Mouse (Mus musculus) gastrocnemius, postnatal 14 days (tissue): ENCODE measurements at regions not wholly inside any gene's neighbourhood (a gene's known extent, or its start where the extent isn't known, plus 50 kb on each side); places are given as distances from the start of the nearest gene placed in this dataset.

Source experiments
- DNase-seq: peaks from one replicate; pipeline ENCODE4 v3.0.0; 2021; ENCODE audit warnings: mixed read lengths
- intact Hi-C: fragments of 180-260 bp; cut with DNase I; formaldehyde crosslinking; loops from one replicate; pipeline ENCODE4 v1.15.1; 2025; ENCODE audit warnings: low total_unique reads

DNA sequence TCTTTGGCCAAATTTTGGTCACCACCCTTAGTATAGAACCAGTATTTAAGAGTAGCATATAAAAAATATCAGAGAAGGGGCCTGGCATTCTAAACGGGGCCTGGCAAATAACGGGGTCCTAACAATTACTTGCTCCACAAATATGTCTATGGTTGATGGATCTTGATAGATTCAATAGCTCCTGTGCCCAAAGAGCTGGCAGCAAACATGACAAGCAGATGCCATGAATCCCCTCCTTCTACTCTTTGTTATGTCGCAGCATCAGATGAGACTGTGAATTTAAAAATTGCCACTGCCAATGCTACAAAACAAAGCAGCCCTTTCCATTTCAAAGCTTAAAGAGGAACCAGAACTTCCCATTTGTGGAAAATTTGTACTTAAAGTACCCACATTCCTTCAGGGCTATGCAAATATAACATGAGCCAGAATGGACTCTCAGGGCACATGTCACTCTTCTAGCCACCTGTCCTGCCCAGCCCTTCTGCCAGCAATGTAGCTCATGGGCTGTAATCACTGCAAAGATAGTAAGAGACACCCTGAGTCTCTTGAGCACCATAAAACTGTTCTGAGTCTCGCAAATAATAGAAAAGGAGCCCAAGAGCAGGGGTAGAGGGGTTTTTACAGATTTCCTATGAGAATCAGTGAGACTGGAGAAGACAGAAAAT is 342.4 kb upstream of the Kirrel3 start:
- intact Hi-C loops: no loop called here

DNA sequence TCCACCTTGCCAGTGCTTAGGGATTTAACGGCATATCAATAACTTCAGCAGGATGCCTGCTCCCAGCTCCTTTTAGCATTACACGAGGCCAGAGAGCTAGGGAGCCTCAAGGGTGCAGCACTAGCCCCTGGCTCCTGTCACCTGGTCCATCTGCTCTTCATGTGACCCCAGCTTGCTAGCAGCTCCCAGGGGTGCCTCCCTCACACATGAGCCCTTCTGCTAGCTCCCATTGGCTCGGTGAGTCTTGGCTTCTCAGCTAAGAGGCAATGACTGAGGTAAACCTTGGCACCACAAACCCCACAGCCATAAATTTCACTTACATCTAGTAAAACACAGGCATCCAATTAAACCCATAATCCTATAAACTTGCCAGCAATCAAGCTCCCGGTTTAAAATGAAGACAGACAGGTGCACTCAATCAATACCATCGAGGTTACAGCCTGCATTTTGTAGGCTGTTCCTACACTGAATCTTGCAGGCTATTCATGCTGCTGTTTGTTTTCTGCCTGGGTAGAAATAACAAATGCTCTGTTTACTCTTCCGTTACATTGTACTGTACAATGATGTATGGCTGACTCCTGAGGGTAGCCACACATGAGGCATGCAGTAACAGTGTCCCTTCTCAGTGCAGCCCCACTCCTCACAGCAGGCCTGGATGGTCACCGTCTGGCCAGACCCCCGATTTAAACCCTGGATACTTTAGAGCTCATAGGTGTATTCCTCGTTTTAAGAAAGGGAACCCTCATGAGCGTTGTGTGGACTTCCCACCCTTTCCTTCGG is 330.3 kb upstream of the Kirrel3 start:
- intact Hi-C loops: no loop called here
- DNase-seq: no peak

More for the DNA sequence above, 342.4 kb upstream of the Kirrel3 start:
- DNase-seq: no peak

DNA sequence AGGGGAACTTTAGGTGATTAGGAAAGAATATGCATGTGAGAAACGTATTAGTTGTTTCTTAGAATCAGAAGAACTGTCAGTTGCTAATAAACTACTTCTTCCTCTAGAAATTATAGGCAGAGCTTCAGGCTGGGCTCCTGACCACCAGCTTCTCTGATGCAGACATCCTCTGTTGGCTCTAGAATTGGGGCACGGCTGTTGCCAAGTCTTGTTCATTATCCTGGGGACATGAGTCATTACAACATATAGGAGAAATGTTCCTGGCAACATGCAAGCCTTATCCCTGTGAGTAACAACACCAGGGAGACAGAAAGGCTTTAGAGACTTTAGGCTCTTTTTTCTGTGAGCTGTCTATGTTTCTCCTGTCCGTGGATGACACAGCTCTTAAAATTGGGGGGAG is 329.1 kb upstream of the Kirrel3 start:
- DNase-seq: no peak
- intact Hi-C loops: no loop called here

DNA sequence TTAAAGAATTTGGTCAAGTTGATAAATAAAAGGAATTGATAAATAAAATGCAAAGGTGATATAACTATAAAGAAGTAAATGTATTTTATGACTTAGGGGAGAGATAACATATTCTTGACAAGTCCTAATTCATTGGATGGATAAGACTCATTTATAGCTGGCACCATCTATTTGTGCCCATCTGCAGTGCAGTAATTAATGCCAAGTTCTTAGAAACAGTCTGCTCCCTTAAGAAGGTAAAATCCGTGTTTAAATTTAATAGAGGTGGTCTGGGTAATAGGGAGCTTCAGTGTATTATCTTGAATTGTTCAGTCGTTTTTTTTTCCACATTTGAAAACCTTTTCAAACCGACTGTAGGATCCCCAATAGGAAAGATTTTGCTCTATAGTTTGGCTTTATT is 324.6 kb upstream of the Kirrel3 start:
- intact Hi-C loops: no loop called here
- no peak for DNase-seq

DNA sequence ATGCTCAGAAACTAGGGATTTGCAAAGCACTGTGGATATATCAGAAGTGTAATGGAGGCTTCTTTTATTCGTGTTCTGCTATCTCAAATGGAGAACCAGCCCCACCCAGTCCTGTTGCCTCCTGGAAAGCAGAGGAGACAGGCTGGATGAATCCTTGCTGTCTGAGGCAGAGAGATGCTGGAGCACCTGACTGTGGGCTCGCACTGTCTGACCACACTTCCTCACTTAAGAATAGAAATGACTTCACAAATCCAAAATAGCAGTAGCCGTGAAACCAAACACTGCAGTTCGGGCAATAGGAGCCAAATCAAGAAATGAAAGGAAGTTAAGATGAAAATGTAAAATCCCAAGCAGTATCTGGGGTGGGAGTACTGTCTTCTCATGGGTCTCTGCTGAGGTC is 299.4 kb upstream of the Kirrel3 start:
- no peak for DNase-seq
- intact Hi-C loops: no loop called here

DNA sequence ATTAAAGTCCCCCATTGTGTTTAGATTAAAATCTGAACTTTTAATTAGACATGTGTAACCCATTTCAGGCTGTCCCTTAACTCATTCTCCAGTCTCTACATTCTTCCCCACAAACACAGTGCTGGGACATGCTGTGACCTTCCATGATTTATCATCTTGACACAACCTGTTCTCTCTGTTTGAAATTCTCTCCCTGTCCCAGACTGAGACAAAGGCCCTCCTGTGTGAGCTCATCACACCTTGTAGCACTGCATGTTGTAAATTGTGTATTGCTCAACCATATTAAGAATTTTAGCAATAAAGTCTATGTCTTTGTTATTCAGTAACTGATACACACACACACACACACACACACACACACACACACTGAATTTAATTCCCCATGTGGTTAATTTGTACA is 293.2 kb upstream of the Kirrel3 start:
- DNase-seq: no peak
- intact Hi-C loops: no loop called here

DNA sequence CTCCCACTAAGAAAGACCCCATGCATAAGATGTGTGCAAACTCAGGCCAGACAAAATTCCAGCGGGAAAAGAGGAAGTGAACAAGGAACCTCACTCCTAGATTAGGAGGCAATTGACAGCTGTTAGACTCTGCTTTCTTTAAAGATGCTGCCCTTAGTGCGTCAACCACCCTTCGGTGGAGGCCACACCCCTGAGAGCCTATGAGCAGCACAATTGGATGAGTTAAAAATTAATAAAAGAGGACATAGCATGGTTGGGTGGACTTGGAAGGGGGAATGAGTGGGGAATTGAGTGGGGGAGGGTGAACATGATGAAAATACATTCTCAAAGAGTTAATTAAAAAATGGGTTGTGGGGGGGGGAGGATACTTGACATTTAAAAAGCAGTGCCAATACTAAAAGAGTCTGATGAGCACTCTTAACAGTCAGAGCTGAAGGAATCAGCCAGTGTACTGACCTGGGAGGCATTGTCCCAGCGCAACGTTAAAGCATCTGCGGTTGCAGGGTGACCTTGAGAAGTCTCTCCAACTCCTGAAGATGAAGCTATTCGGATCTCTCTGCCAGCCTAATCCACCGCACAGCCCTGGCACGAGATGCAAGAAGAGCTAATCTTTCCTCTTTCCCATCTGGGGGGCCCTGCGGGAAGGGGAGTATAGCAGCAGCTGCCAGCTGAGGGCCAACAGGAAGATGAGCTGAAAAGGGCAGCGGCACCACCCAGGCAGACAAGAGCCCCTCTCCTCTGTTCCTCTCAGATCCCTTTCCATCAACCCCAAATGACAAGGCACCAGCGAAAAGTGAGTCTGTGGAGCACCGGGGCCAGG is 283.4 kb upstream of the Kirrel3 start:
- DNase-seq: no peak
- intact Hi-C loops: no loop called here

DNA sequence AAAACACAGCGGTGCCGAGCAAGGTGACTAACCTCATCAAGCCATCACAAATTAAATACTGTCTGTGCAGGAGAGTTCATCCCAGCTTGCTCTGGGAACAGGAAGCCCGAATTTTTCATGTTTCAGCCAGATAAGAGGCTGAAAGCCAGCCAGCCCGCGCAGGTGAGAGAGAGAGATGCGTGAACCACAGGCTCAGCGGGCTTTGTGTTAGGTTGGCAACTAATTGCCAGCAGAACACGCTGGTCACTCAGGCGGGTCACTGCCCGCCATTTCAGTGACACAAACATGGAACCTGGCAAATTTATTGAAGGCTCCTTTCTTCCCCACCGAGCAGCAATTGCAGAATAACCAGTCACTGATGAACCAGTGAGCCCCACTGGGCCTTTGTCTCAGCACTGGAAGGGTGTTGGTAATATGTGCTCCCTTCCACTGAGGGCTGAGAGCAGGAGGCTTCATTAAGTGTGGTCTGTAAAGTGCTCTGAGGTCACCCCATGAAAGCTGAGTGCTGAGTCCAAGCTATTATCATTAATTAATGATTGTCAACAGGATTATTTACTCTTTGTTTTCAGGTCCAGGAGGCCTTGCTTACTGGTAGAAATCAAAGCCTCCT is 282.6 kb upstream of the Kirrel3 start:
- intact Hi-C loops: no loop called here
- no peak for DNase-seq

DNA sequence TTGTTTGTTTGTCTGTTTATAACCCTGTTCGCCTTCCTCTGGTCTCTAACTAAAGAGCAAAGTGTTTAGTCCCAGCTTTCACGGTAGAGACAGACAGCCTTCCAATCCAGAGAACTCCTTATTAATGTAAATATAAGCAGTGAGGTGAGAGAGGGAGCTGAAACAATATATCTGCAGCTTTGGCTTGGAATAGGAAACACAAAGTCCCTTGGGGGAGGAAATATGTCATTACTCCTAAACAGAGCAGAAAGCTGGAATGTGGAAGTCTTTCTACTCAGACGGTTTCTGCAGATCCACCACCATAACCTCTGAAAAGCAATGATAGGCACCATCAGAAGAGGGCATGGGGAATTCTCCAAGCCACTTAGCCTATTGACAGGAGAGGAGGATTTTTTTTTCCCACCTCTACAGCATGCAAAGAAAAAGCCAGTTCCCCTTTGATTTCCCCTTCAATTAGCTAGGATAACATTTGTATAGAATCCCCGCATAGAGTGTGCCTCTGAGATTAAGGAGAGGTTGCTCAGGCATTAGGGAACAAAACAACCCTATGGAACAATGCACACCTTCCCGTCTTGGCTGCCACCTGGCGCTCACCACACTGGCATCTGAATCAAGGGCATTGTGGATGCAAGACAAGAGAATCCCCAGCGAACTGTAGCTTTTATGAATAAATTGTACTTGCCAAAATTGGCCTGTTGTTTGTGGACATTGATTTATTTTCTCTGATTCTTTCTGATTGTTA is 281.9 kb upstream of the Kirrel3 start:
- DNase-seq: no peak
- intact Hi-C loops: no loop called here

DNA sequence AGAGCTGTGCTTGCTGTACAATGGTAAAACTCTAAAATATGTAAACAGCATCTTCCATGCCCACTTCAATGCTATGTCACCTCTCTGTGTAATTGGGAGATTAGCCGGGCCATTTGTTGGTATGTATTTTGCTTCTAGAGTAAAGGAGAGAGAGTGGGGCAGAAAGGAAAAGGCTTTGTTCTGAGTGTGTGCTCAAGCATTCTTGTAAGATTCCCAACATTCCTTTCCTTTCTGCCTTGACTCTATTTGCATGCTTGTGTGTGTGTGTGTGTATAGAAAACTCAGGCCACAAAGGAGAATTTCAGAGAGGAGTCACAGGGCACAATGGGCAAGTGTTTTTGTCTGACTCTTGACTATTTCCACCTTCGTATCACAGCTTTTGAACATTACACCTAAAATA is 281.2 kb upstream of the Kirrel3 start:
- intact Hi-C loops: no loop called here
- DNase-seq: no peak

DNA sequence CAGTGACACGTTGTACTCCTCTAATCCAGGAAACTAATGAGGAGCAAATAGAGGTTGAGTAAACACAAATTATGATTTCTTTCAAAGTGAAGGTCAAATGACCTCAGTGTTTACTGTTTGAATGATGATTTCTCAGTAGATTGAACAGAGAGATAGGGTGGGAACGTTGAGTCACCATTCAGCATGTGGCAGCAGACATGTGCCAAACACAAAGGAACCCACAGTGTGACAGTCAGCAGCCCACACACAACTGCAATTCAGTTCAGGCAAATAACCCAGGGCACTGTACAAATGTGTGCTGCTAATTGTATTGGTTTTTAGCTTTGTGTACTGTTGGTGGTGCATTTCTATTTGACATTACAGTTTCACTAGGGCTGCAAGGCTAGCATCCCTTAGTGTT is 254.1 kb upstream of the Kirrel3 start:
- no peak for DNase-seq
- intact Hi-C loops: no loop called here

DNA sequence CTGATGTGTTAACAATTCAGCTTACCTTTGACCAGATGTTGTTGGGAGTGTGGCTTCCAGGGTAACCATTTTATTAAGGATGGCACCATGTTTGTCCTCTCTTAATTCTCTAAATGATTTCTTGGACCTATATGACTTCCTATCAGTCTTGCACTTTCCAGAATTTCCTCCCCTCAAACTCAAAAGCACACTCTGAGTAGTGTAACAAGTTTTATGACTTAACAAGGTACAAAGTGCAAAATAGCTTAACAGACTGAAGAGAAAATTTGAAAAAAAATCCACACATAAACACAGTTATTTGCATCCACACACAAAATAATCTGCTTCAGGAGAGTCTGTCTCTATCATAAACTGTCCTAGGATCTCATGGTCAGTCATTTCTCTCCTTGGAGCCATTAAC is 251.0 kb upstream of the Kirrel3 start:
- no peak for DNase-seq
- intact Hi-C loops: no loop called here

DNA sequence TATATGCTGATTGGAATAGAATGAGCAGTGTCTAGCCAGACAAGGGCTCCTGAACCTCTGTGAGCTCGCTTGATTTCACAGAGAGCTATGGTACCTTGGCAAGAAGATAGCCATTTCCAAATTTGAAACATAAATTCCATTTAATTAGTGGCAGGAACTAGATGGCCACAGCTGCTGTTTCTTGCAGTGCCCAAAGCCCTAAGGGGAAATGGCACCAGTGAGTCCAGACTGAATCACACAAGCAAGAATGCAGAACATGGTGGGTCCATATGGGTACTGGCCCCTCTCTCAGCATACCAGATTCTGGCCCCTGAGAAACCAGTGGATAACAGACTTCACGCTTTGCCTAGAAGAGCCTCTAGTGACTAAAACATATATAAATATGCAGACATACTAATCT is 246.2 kb upstream of the Kirrel3 start:
- intact Hi-C loops: no loop called here

DNA sequence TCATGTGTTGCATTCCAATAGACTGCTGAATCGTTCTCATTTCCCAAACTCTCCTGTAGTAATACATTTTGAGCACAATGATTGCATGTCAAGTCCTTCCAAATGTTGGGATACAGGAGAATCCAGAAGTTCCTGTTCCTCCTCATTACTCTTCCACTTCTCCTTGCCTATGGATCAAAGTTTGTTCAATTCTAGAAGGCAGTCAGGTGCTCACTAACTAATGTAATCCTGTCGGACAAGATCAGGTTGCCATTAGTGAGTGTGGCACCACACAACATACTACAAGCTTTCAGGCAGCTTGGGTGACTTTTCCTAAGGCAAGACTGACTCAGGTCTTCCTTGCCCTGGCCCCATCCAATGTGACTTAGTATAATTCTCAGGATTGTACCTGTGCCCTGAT is 242.0 kb upstream of the Kirrel3 start:
- DNase-seq: no peak
- intact Hi-C loops: no loop called here

More for the DNA sequence above, 246.2 kb upstream of the Kirrel3 start:
- DNase-seq: no peak

DNA sequence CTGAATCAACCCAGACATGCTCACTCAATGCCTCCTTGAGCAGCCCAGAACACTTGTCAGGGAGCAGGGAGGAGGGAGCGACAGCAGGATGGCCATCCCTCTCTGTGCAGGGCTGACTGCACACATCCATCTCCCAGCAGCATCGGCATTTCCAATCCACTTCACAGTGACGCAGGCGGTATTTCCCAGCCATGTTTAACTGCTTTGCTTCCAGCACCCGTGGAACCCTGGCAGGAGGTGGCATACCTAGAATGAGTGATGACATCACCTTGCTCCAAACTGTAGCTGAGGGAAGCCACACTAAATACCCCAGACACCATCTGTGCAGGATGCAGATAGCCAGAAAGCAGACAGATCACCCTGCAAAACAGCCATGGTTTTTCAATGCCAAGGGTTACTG is 241.1 kb upstream of the Kirrel3 start:
- intact Hi-C loops: no loop called here
- no peak for DNase-seq

DNA sequence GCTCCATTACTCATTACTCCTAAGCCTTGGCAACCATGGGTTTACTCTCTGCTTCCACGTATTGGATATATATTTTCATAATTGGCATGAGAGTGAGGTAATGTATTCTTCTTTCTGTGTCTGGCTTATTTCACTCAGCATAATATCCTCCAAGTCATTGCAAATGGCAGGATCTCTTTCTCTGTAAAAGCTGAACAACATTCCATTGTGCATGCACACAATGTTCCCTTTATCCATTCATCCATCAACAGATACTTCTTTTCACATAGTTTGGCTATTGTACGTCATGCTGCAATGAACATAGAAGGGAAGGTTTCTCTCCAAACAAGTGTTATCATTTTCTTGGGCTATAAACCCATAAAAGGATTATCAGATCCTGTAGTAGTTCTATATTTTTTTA is 232.9 kb upstream of the Kirrel3 start:
- intact Hi-C loops: no loop called here
- no peak for DNase-seq

DNA sequence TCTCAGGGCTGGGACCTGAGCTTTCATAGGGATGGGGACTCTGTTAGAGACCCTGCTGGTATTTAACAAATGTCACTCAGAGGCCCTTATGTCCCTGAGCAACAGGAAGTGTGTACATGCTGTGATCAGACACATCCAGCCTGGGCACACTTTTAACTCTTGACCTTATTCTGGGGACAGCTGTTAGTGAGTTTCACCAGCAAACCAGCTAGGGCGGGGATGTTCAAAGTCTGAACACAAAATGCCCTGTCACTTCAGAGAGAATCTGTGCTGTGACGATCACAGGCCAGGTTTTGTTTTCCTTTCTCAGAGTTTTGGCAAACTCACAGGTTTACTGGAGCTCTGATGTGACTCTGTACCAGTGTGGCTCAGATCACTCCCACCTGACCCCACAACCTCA is 227.2 kb upstream of the Kirrel3 start:
- intact Hi-C loops: no loop called here
- no peak for DNase-seq

DNA sequence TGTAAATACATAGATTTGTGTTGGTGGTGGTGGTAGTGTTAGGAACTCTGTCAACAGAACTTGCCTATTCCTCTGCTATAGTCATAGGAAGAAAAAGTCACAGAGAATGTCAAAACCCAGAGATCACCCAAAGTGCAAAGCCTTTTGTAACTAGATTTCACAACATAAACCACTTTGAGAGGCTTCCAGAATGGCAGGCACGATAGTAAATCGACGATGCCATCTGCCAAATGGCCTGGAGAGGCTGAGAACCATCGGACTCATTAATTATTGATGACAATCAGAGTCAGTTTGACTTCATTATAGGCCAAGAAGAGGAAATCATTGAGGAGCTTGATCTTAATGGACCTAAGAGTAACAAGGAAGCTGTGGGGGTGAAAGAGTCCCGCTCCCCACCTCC is 207.6 kb upstream of the Kirrel3 start:
- intact Hi-C loops: no loop called here
- no peak for DNase-seq

DNA sequence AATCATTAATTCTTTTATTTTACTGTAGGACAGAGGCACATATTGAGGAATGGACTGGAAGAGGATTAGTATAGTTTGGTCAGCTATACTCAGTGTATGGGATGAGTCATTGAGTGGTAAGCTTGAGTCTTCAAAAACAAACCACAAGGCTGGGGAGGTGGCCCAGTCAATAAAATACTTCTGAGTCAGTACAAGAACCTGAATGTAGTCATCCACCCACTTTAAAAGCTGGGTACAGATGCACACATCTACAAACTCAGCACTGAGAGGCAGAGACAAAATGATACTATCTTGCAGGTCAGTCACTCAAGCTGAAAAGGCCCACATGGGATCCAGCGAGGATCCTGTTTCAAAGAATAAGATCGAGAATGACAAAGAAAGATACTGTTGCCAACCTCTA is 206.3 kb upstream of the Kirrel3 start:
- DNase-seq: no peak

DNA sequence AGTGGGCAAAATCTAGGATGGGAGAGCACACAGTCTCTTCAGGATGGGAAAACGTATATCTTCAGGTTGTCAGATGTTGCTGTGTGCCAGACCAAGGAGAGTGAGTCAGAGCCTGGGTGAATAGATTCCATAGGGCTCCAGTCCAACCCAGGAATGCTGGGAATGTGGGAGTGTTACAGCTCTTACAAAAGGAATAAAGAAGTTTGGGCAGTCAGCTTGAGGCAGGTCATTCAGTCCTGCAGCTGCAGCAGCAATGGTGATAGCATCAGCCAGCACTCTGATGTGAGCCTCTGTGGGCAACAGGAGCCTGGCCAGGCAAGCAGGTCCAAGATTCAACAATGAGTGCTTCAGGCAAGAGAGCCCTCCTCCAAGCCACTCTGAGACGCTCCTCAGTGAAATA is 205.8 kb upstream of the Kirrel3 start:
- intact Hi-C loops: no loop called here
- no peak for DNase-seq

More for the DNA sequence above, 206.3 kb upstream of the Kirrel3 start:
- intact Hi-C loops: no loop called here
